ENCODE assay signal across 37 mouse cellular contexts in the genomic region with DNA sequence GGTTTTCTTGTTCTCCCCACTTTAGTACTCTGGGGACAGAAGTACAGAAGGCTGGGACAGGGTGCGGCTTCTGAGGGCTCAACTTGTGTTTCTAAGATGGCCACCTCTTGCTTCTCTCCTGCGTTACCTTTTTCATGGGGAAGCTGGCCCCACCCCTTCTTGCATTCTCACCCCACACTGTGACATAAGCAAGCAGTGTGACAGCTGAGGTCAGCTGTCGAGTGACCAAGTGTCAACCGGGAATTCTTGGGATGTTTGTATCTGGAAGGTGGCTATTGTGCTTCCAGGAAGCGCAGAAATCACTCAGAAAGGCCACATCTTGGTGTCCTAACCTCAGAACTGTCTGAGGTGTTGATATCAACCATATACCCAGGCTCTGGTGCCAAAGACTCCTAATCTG. TPM values are rescaled to one million over a fixed set of nuclear protein-coding genes. Genes with fewer than 3 reads are reported as not detected.
"Had no signal": no experiment of that assay in that cellular context is flagged by ENCODE, and none has a peak within 500 bp of the region (broad histone marks: within the 10 kb centered on the region; RNA-seq: fewer than 3 reads in every experiment).

No protein-coding gene starts in this region.

- H3K9me3 ChIP-seq: limb, embryonic 10.5 days; limb, embryonic 12.5 days; limb, embryonic 13.5 days; limb, embryonic 15.5 days; liver, embryonic 12.5 days; liver, embryonic 13.5 days; liver, embryonic 15.5 days; lung, embryonic 15.5 days; megakaryocyte, embryonic 14.5 days; midbrain, embryonic 10.5 days; midbrain, embryonic 12.5 days; midbrain, embryonic 13.5 days; midbrain, embryonic 15.5 days; neural tube, embryonic 12.5 days had no signal

- H3K4me1 ChIP-seq: midbrain, embryonic 12.5 days had no signal

- H3K4me3 ChIP-seq: limb, embryonic 10.5 days; limb, embryonic 12.5 days; limb, embryonic 13.5 days; limb, embryonic 15.5 days; liver, embryonic 12.5 days; liver, embryonic 13.5 days; liver, embryonic 15.5 days; lung, embryonic 15.5 days; megakaryocyte, embryonic 14.5 days; midbrain, embryonic 10.5 days; midbrain, embryonic 12.5 days; midbrain, embryonic 13.5 days; midbrain, embryonic 15.5 days; neural tube, embryonic 12.5 days had no signal

- H3K27ac ChIP-seq: limb, embryonic 10.5 days; limb, embryonic 12.5 days; limb, embryonic 13.5 days; limb, embryonic 15.5 days; liver, embryonic 12.5 days; liver, embryonic 13.5 days; liver, embryonic 14.5 days; liver, embryonic 15.5 days; lung, embryonic 15.5 days; macrophage; midbrain, embryonic 10.5 days; midbrain, embryonic 12.5 days; midbrain, embryonic 13.5 days; midbrain, embryonic 15.5 days; neural tube, embryonic 12.5 days had no signal

- H3K27me3 ChIP-seq: liver, embryonic 13.5 days; liver, embryonic 15.5 days; lung, embryonic 15.5 days; midbrain, embryonic 12.5 days; midbrain, embryonic 13.5 days; midbrain, embryonic 15.5 days; neural tube, embryonic 12.5 days had no signal

- H3K9ac ChIP-seq: limb, embryonic 12.5 days; limb, embryonic 13.5 days; limb, embryonic 15.5 days; liver, embryonic 12.5 days; liver, embryonic 13.5 days; liver, embryonic 14.5 days; liver, embryonic 15.5 days; liver, postnatal 0 days; lung, embryonic 14.5 days; lung, embryonic 15.5 days; midbrain, embryonic 12.5 days; midbrain, embryonic 13.5 days; midbrain, embryonic 15.5 days; neural tube, embryonic 12.5 days had no signal

- H3K4me2 ChIP-seq: limb, embryonic 12.5 days; limb, embryonic 13.5 days; limb, embryonic 15.5 days; liver, embryonic 11.5 days; liver, embryonic 12.5 days; liver, embryonic 13.5 days; liver, embryonic 15.5 days; lung, embryonic 14.5 days; lung, embryonic 15.5 days; midbrain, embryonic 11.5 days; midbrain, embryonic 12.5 days; midbrain, embryonic 13.5 days; midbrain, embryonic 15.5 days; neural tube, embryonic 12.5 days had no signal

- ATAC-seq: liver, embryonic 12.5 days; liver, postnatal 0 days; lung, postnatal 0 days; midbrain, embryonic 13.5 days; midbrain, embryonic 15.5 days; midbrain, embryonic 16.5 days had no signal

- DNase-seq: left cerebral cortex, postnatal 4 days; liver; liver, embryonic 13.5 days; liver, postnatal 0 days; lung, adult 18-20 months; lung, adult 2 months; lung, embryonic 14.5 days; lung, postnatal 10 days; lung, postnatal 14 days; lung, postnatal 36 days; lung, postnatal 4 days; midbrain, embryonic 14.5 days had no signal

- H3K36me3 ChIP-seq: limb, embryonic 10.5 days; limb, embryonic 12.5 days; limb, embryonic 13.5 days; limb, embryonic 15.5 days; liver, embryonic 12.5 days; liver, embryonic 13.5 days; liver, embryonic 15.5 days; lung, embryonic 15.5 days; midbrain, embryonic 10.5 days; midbrain, embryonic 12.5 days; midbrain, embryonic 13.5 days; midbrain, embryonic 15.5 days; neural tube, embryonic 12.5 days had no signal

RNA-seq across cellular contexts. Expression of a gene that starts 40.3 kb away (rescaled TPM):
- total RNA-seq: liver, adult 2 months; megakaryocyte progenitor cell, adult 5-6 weeks; megakaryocyte, adult 5-6 weeks; megakaryocyte-erythroid progenitor cell, adult 5-6 weeks had no signal
- polyA plus RNA-seq: limb, embryonic 11.5 days; liver, adult 2 months; liver, postnatal 0 days; macrophage; midbrain, embryonic 14.5 days had no signal

RNA-seq across cellular contexts. Expression of a gene that starts 52.1 kb away (rescaled TPM):
- total RNA-seq: liver, adult 2 months; megakaryocyte progenitor cell, adult 5-6 weeks; megakaryocyte, adult 5-6 weeks; megakaryocyte-erythroid progenitor cell, adult 5-6 weeks; monocyte, adult 5-6 weeks had no signal
- polyA plus RNA-seq: liver, embryonic 15.5 days; macrophage had no signal
